Mouse (Mus musculus): ENCODE results near the gene Col3a1. TPM values are rescaled to one million over a fixed set of nuclear protein-coding genes. Genes with fewer than 3 reads are reported as not detected.

Col3a1 gene
- total and polyA plus RNA-seq, 3 experiments = not detected

- DNase-seq (ENCODE audit: extremely low read depth) = no peak
- no peaks in the 10 kb centered on the region for H3K36me3 ChIP-seq (replicated peaks in 1 of 2; ENCODE audit: control insufficient read depth in 1 of 2, insufficient read depth in 1 of 2, low read length in 1 of 2)
- no peak overlapping the region for H3K4me3 ChIP-seq (replicated peaks in 1 of 3; ENCODE audit: low read depth in 2 of 3, low read length in 2 of 3, poor library complexity in 1 of 3)
- H3K4me1 ChIP-seq (ENCODE audit: control insufficient read depth in 1 of 2, insufficient read depth in 2 of 2) = no peaks in the 10 kb centered on the region
- H3K27me3 ChIP-seq (replicated peaks) = no peaks in the 10 kb centered on the region
- no peak overlapping the region for H3K27ac ChIP-seq (ENCODE audit: insufficient read depth, low read depth)
- H3K9me3 ChIP-seq (replicated peaks; ENCODE audit: low read length) = no peaks in the 10 kb centered on the region
- in situ Hi-C loops (cut with MboI; ENCODE audit: low pct_ligation_motif_present, low pct_unique_long_range_greater_than_20kb, low sequenced_read_pairs) (no loop called here), dilution Hi-C loops (cut with MboI; ENCODE audit: extremely low pct_ligation_motif_present, extremely low pct_unique_long_range_greater_than_20kb, low sequenced_read_pairs) (no loop called here)
- no peaks in the 10 kb centered on the region for H3K79me2 ChIP-seq (replicated peaks; ENCODE audit: control insufficient read depth, extremely low read depth, insufficient read depth, poor library complexity, severe bottlenecking)
- H3K9ac ChIP-seq (ENCODE audit: insufficient read depth, low read depth) = no peak overlapping the region
- no peak overlapping the region for H3K4me2 ChIP-seq (ENCODE audit: insufficient read depth, low read depth, poor library complexity, severe bottlenecking)
- TF ChIP-seq GABPA (IDR thresholded peaks at IDR 0.05; ENCODE audit: insufficient replicate concordance, low read depth, low read length) (no peak), TBP (conservative IDR thresholded peaks at IDR 0.05; ENCODE audit: low read depth, low read length) (no peak), CTCF (conservative IDR thresholded peaks at IDR 0.05 in 1 of 2, IDR thresholded peaks at IDR 0.05 in 1 of 2; ENCODE audit: low read depth in 2 of 2, low read length in 2 of 2) (no peak), TCF12 (IDR thresholded peaks at IDR 0.05; ENCODE audit: low read depth, low read length) (no peak)
Observed at GRCm38 (mm10) chr1:45379992-45380690, 68.8 kb downstream of the Col3a1 start.

- DNase-seq (ENCODE audit: extremely low read depth) = no peak
- H3K36me3 ChIP-seq (replicated peaks in 1 of 2; ENCODE audit: control insufficient read depth in 1 of 2, insufficient read depth in 1 of 2, low read length in 1 of 2) = no peaks in the 10 kb centered on the region
- dilution Hi-C loops (cut with MboI; ENCODE audit: extremely low pct_ligation_motif_present, extremely low pct_unique_long_range_greater_than_20kb, low sequenced_read_pairs) = no loop called here
- in situ Hi-C loops (cut with MboI; ENCODE audit: low pct_ligation_motif_present, low pct_unique_long_range_greater_than_20kb, low sequenced_read_pairs) = no loop called here
- H3K4me1 ChIP-seq (ENCODE audit: control insufficient read depth in 1 of 2, insufficient read depth in 2 of 2) = no peaks in the 10 kb centered on the region
- H3K27me3 ChIP-seq (replicated peaks) = no peaks in the 10 kb centered on the region
- H3K27ac ChIP-seq (ENCODE audit: insufficient read depth, low read depth) = no peak overlapping the region
- no peak overlapping the region for H3K4me3 ChIP-seq (replicated peaks in 1 of 3; ENCODE audit: low read depth in 2 of 3, low read length in 2 of 3, poor library complexity in 1 of 3)
- no peaks in the 10 kb centered on the region for H3K9me3 ChIP-seq (replicated peaks; ENCODE audit: low read length)
- no peak overlapping the region for H3K4me2 ChIP-seq (ENCODE audit: insufficient read depth, low read depth, poor library complexity, severe bottlenecking)
- H3K9ac ChIP-seq (ENCODE audit: insufficient read depth, low read depth) = no peak overlapping the region
- no peaks in the 10 kb centered on the region for H3K79me2 ChIP-seq (replicated peaks; ENCODE audit: control insufficient read depth, extremely low read depth, insufficient read depth, poor library complexity, severe bottlenecking)
- no peak for TF ChIP-seq CHD2 (IDR thresholded peaks at IDR 0.05; ENCODE audit: low read length)
- TF ChIP-seq MXI1 (IDR thresholded peaks at IDR 0.05; ENCODE audit: low read depth, low read length) = no peak
- TF ChIP-seq ZC3H11A (IDR thresholded peaks at IDR 0.05; ENCODE audit: low read depth, low read length) = no peak
- no peak for TF ChIP-seq E2F4 (IDR thresholded peaks at IDR 0.05; ENCODE audit: insufficient replicate concordance, low read depth, low read length)
- TF ChIP-seq MAFK (IDR thresholded peaks at IDR 0.05; ENCODE audit: insufficient replicate concordance, low read length) = no peak
- TF ChIP-seq MYC (IDR thresholded peaks at IDR 0.05; ENCODE audit: low read depth, low read length) = no peak
- TF ChIP-seq MAX (IDR thresholded peaks at IDR 0.05; ENCODE audit: low read length) = no peak
- no peak for TF ChIP-seq TCF12 (IDR thresholded peaks at IDR 0.05; ENCODE audit: low read depth, low read length)
- no peak for TF ChIP-seq KAT2A (IDR thresholded peaks at IDR 0.05; ENCODE audit: insufficient replicate concordance, low read length)
- TF ChIP-seq JUN (IDR thresholded peaks at IDR 0.05; ENCODE audit: insufficient read depth, low read depth, low read length) = no peak
- no peak for TF ChIP-seq SMC3 (IDR thresholded peaks at IDR 0.05; ENCODE audit: low read depth, low read length)
- no peak for TF ChIP-seq USF2 (conservative IDR thresholded peaks at IDR 0.05; ENCODE audit: low read depth, low read length)
- no peak for TF ChIP-seq CHD1 (IDR thresholded peaks at IDR 0.05; ENCODE audit: low read depth, low read length)
- TF ChIP-seq EP300 (IDR thresholded peaks at IDR 0.05; ENCODE audit: low read length) = no peak
- no peak for TF ChIP-seq NRF1 (IDR thresholded peaks at IDR 0.05; ENCODE audit: low read depth, low read length)
- TF ChIP-seq RAD21 (IDR thresholded peaks at IDR 0.05; ENCODE audit: low read depth, low read length) = no peak
Observed at GRCm38 (mm10) chr1:45381866-45382265, 70.5 kb downstream of the Col3a1 start.

Other genes with a start within 250 kb of the Col3a1 start
- gene Col5a2, start 191.7 kb downstream of the Col3a1 start, total RNA-seq (2012; rRNA removed) = not detected in 2 replicates
- not detected in 2 replicates for gene Col5a2, start 191.7 kb downstream of the Col3a1 start, total RNA-seq (2014; rRNA removed)
- not detected in 2 replicates for gene Col5a2, start 191.7 kb downstream of the Col3a1 start, polyA plus RNA-seq (2012; ENCODE audit: insufficient read length, low read depth)

Measured in CH12.LX (cell line).